Mouse (Mus musculus) liver, embryonic 18 days (tissue): ENCODE measurements around the gene Fmnl3. TPM values are rescaled to one million over a fixed set of nuclear protein-coding genes. Genes with fewer than 3 reads are reported as not detected.

Experiments used
- polyA plus RNA-seq: library from polyadenylated mRNA; depleted of rRNA; stranded (reverse); fragments of >200 nt; gene quantifications from 2 replicates; pipeline ENCODE4 v1.2.3, GENCODE M21; 2012; rRNA removed

Gene Fmnl3
- polyA plus RNA-seq: 3.3 and 4.7 TPM in 2 replicates

DNA sequence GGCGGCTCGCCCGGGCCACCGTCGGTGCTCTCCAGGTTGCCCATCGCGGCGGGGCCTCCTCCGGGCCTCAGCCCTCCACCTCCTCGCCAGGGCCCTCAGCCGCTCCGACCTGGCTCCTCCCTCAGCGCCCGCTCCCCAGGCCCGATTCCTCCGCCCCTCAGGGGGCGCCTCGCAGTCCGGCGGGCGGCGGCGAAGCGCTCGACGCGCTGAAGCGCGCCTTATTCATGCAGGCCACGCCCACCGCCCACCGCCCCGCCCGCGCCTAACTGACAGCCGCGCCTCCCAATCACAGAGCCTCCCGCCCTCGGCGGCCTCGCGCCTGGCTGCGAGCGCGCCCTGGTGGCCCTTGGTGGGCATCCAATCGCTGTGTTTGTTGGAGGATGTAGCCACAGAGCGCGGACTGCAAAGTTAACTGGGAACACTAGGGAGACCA, at the start of gene Fmnl3:
TSS of gene Fmnl3 (minus strand) at position 224 of the 433 bp plus-strand sequence.

DNA sequence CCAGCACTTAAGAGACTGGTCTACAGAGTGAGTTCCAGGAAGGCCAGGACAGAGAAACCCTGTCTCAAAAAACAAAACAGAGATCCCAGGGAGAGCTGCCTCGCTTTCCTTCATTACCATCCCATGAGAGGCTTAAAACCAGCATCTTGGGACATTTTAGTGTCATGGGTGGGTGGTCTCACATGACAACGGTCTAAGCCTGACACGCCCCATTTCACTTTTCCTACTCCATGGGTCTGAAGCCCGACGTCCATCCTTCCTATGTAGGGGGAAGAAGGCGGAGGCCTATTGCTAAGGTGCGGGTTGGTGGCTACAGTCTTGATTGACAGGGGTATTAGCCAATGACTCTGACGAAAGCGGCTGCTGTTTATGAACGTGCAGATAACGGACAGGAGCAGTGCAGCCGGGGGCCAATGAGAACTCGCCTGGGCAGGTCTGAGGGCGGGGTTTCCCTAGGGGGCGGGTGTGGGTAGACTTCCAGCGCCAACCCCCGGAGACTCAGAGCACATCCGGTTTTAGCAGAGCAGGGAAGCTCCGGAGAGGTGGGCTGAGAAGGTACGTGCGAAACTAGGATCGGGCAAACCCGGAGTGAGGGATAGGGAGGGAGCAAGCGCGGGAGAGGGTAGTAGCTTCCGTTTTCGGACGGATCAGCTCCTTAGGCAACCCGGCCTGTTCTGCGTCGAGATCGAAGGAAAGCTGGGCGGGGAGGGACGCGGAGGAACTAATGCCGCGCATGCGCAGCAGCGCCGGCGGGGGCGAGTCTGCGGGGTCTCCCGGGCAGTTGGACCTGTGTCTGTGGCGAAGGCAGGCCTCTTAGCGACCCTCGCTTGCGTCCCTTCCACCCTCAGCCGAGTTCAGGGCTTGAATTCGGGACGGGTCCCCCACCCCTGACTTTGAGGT, 22.5 kb upstream of the Fmnl3 start, which contains the start of gene Tmbim6:
TSS of gene Tmbim6 (plus strand) at position 397 of the 900 bp plus-strand sequence.

DNA sequence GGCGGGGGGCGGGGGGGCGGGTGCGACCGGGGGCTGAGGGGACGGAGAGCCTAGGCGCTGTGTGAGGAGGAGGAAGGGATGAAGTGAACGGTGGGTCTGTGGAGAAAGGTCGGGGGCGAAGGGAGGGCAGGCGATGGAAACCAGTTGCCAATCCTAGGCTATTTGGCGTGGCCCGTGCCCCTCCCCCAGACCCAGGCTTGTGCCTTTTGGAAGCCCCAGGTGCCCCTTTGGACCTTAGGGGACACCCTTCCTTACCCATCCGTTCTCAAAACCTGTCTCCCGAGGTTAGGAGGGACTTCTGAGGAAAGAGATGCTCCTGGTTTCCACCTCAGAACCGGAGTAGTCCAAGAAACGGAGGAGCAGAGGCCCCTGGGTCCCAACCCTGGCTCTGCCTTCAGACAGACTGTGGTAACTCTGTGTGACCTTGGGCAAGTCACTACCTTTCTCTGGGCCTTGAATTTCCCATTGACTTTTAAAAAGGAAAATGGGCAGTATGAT, 74.7 kb downstream of the Fmnl3 start, which contains the start of gene Fam186b:
TSS of gene Fam186b (minus strand) at position 405 of the 498 bp plus-strand sequence.

GRCm38 (mm10) chr15:99294813-99295374, 75.4 kb downstream of the Fmnl3 start, which contains the start of gene Prpf40b:
Gene Prpf40b (plus strand): TSS chr15:99295087.

Other genes starting within 250 kb of the Fmnl3 start
- 5.8 and 6.0 TPM in 2 replicates for gene Spats2, start 244.6 kb downstream of the Fmnl3 start, polyA plus RNA-seq
- 0.17 and 0.20 TPM in 2 replicates for gene Kcnh3, start 145.6 kb downstream of the Fmnl3 start, polyA plus RNA-seq
- 17.7 and 17.8 TPM in 2 replicates for gene Mcrs1, start 118.5 kb downstream of the Fmnl3 start, polyA plus RNA-seq
- gene Prpf40b, start 75.4 kb downstream of the Fmnl3 start, polyA plus RNA-seq: 14.0 and 19.0 TPM in 2 replicates
- gene Fam186b, start 74.6 kb downstream of the Fmnl3 start, polyA plus RNA-seq: 0.01 and 0.06 TPM in 2 replicates
- 315 and 335 TPM in 2 replicates for gene Tmbim6, start 22.4 kb upstream of the Fmnl3 start, polyA plus RNA-seq
- 0.52 and 0.78 TPM in 2 replicates for gene Nckap5l, start 87.3 kb upstream of the Fmnl3 start, polyA plus RNA-seq
- gene Bcdin3d, start 104.2 kb upstream of the Fmnl3 start, polyA plus RNA-seq: 2.4 and 2.6 TPM in 2 replicates
- not detected in 2 replicates for gene Faim2, start 157.7 kb upstream of the Fmnl3 start, polyA plus RNA-seq
- gene Aqp2, start 208.6 kb upstream of the Fmnl3 start, polyA plus RNA-seq: not detected in 2 replicates
- gene Aqp5, start 220.3 kb upstream of the Fmnl3 start, polyA plus RNA-seq: not detected in 2 replicates
- gene Aqp6, start 230.9 kb upstream of the Fmnl3 start, polyA plus RNA-seq: not detected in 2 replicates